Mouse (Mus musculus): ENCODE results near the gene Slc9a9. TPM values are rescaled to one million over a fixed set of nuclear protein-coding genes. Genes with fewer than 3 reads are reported as not detected.
A peak's percentile ranks its signal among the peaks of the same experiment; 100 is the strongest.

The Slc9a9 gene
- total and polyA plus RNA-seq, 2 experiments from 2014 or later: 6.0 to 6.7 TPM

DNA sequence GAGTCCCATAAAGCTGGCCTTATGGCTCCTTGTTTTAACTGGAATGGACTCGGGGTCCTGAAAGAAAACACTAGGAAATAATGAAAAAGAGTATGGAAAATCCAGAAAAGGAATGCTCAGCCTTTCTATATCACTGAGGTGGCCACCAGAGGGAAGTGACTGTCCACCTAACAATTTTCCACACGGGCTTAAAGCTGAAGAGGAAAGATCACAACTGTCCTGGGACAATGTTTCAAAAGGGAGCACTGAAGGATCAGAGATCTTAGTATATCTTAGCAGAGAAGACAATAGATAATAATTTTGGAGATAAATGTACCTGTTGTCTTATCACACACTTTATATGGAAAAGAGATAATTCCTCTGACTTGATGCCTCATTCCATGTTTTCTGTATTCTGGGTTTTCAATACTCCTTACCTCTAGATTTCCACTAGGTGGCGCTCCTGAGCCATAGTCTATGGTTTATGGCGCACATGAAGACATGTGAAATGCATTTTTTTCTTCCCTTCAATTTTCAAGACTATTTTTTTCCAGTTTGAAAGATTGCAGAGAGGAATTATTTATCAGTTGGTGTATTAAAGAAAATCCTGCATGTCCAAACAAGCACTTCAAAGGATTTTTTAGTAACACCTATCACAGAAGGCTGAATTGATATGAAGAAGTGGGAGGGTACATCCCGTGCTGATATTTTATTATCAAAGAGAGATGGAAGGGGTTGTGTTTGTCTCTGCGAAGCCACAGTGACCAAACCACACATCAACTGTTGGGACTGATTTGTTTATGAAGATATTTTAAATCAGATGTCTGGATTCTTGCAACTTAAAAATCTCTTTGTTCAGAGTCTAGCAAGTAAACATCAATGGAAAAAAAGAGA is 69.1 kb downstream of the Slc9a9 start:
- no peaks in the 10 kb centered on the region for H3K9me3 ChIP-seq (ENCODE audit: low read length)
- H3K36me3 ChIP-seq (ENCODE audit: insufficient read depth, low read length): no peaks in the 10 kb centered on the region
- no peaks in the 10 kb centered on the region; the same call in 1 of the 2 replicates for H3K4me1 ChIP-seq (ENCODE audit: insufficient read depth, low read length)
- H3K4me2 ChIP-seq (ENCODE audit: low read depth, low read length, poor library complexity, severe bottlenecking): no peak overlapping the region
- no peak overlapping the region for H3K9ac ChIP-seq (replicated peaks; ENCODE audit: low read length, poor library complexity, severe bottlenecking)
- 31% methylated on average over 6 of the region's 6 CpGs for WGBS
- TF ChIP-seq CTCF (IDR thresholded peaks at IDR 0.05): peak; percentile 92
- no peak overlapping the region for H3K27ac ChIP-seq (ENCODE audit: low read depth, low read length)
- no peaks in the 10 kb centered on the region for H3K27me3 ChIP-seq (ENCODE audit: insufficient read depth, low read length)
- no peak overlapping the region for H3K4me3 ChIP-seq (ENCODE audit: low read depth, low read length)
- DNase-seq (ENCODE audit: low spot score) (peak; percentile 93), ATAC-seq (ENCODE audit: low FRiP score) (peak; percentile 77)

GRCm38 (mm10) chr9:94740841-94741240 is 71.1 kb downstream of the Slc9a9 start:
- no peaks in the 10 kb centered on the region for H3K9me3 ChIP-seq (ENCODE audit: low read length)
- DNase-seq (ENCODE audit: low spot score): no peak
- no peak for ATAC-seq (ENCODE audit: low FRiP score)
- H3K4me2 ChIP-seq (ENCODE audit: low read depth, low read length, poor library complexity, severe bottlenecking): no peak overlapping the region
- H3K4me3 ChIP-seq (ENCODE audit: low read depth, low read length): no peak overlapping the region
- H3K4me1 ChIP-seq (ENCODE audit: insufficient read depth, low read length): no peaks in the 10 kb centered on the region; the same call in 1 of the 2 replicates
- no peak for TF ChIP-seq CTCF (IDR thresholded peaks at IDR 0.05)
- no peaks in the 10 kb centered on the region for H3K36me3 ChIP-seq (ENCODE audit: insufficient read depth, low read length)
- no peaks in the 10 kb centered on the region for H3K27me3 ChIP-seq (ENCODE audit: insufficient read depth, low read length)
- H3K27ac ChIP-seq (ENCODE audit: low read depth, low read length): no peak overlapping the region
- 89% methylated on average over 3 of the region's 3 CpGs for WGBS
- no peak overlapping the region for H3K9ac ChIP-seq (replicated peaks; ENCODE audit: low read length, poor library complexity, severe bottlenecking)

DNA sequence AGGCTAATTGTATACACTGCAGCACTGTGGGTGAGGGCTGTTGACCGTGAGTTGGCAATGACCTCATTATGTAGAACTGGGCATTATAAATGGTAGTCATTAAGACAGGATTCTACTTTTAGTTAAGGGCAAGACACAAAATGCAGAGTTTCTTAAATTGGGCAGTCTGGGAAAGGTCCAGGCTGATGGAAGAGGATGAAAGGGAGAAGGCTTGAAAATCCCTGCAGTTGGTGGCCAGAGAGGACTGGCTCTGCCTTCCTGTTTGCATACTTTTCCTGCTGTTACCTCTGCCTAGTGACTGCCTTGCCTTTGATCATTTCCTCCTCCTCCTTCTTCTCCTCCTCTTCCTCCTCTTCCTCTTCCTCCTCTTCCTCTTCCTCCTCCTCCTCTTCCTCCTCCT is 73.6 kb downstream of the Slc9a9 start:
- Histone ChIP-seq H3K27ac (ENCODE audit: low read depth, low read length) (no peak overlapping the region), H3K9ac (replicated peaks; ENCODE audit: low read length, poor library complexity, severe bottlenecking) (no peak overlapping the region), H3K4me2 (ENCODE audit: low read depth, low read length, poor library complexity, severe bottlenecking) (no peak overlapping the region), H3K9me3 (ENCODE audit: low read length) (no peaks in the 10 kb centered on the region), H3K4me3 (ENCODE audit: low read depth, low read length) (no peak overlapping the region), H3K27me3 (ENCODE audit: insufficient read depth, low read length) (no peaks in the 10 kb centered on the region), H3K36me3 (ENCODE audit: insufficient read depth, low read length) (no peaks in the 10 kb centered on the region), H3K4me1 (ENCODE audit: insufficient read depth, low read length) (no peaks in the 10 kb centered on the region)
- 100% methylated on average over 1 of the region's 1 CpGs for WGBS
- DNase-seq (ENCODE audit: low spot score): no peak
- no peak for TF ChIP-seq CTCF (IDR thresholded peaks at IDR 0.05)
- ATAC-seq (ENCODE audit: low FRiP score): no peak

DNA sequence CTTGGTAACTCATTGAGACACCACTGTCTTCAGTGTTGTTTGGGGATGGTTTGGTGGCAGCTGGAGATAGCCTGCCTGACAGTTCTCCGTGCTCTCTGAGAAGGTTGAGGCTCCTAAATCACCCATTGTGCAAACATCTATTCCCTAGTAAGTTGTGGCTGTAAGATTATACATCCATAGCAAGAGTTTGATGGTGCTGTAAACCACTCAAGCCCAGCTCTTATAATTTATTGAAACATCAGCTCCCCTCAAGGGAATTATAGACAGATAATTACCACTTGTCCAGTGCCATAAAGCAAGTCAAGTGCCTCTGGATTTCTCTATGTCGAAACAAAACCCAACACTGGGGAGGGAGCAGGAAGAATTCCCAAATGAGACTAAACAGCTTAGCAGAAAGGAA is 78.8 kb downstream of the Slc9a9 start:
- H3K4me2 ChIP-seq (ENCODE audit: low read depth, low read length, poor library complexity, severe bottlenecking): no peak overlapping the region
- no peak for ATAC-seq (ENCODE audit: low FRiP score)
- no peaks in the 10 kb centered on the region for H3K36me3 ChIP-seq (ENCODE audit: insufficient read depth, low read length)
- H3K27ac ChIP-seq (ENCODE audit: low read depth, low read length): no peak overlapping the region
- H3K4me3 ChIP-seq (ENCODE audit: low read depth, low read length): no peak overlapping the region
- no peak overlapping the region for H3K9ac ChIP-seq (replicated peaks; ENCODE audit: low read length, poor library complexity, severe bottlenecking)
- WGBS: 59% methylated on average over 2 of the region's 2 CpGs
- no peaks in the 10 kb centered on the region for H3K9me3 ChIP-seq (ENCODE audit: low read length)
- DNase-seq (ENCODE audit: low spot score): no peak
- H3K27me3 ChIP-seq (ENCODE audit: insufficient read depth, low read length): no peaks in the 10 kb centered on the region
- H3K4me1 ChIP-seq (ENCODE audit: insufficient read depth, low read length): peaks cover 12% of the 10 kb centered on the region; the same call in 1 of the 2 replicates
- TF ChIP-seq CTCF (IDR thresholded peaks at IDR 0.05): no peak

DNA sequence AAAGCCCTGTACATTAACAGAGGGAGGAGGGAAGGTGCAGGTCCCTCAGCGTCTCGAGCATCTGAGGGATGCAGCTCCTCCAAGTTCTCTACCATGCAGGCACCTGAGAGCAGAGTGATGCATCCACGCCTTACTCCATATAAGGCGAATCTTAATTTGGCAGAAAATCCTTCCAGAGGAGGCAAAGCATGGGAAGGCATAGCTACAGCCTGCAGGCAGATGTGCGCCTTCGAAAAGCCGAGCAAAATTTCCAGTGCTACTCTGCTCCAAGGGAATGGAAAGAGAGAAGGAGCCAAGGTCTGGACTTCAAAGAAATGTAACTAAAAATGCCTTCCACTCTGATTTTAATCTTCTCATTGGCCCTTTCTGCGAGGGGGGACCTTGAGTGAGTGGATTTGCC is 80.5 kb downstream of the Slc9a9 start:
- Histone ChIP-seq H3K4me3 (ENCODE audit: low read depth, low read length) (no peak overlapping the region), H3K4me1 (ENCODE audit: insufficient read depth, low read length) (peaks cover 12% of the 10 kb centered on the region; the same call in 1 of the 2 replicates), H3K36me3 (ENCODE audit: insufficient read depth, low read length) (no peaks in the 10 kb centered on the region), H3K27ac (ENCODE audit: low read depth, low read length) (peak overlapping the region; percentile 51; the same call in 1 of the 2 replicates), H3K9ac (replicated peaks; ENCODE audit: low read length, poor library complexity, severe bottlenecking) (no peak overlapping the region), H3K4me2 (ENCODE audit: low read depth, low read length, poor library complexity, severe bottlenecking) (no peak overlapping the region; the same call in 1 of the 2 replicates), H3K27me3 (ENCODE audit: insufficient read depth, low read length) (no peaks in the 10 kb centered on the region), H3K9me3 (ENCODE audit: low read length) (no peaks in the 10 kb centered on the region)
- ATAC-seq (ENCODE audit: low FRiP score) (peak; percentile 36; the same call in 1 of the 2 replicates), DNase-seq (ENCODE audit: low spot score) (no peak)
- TF ChIP-seq CTCF (IDR thresholded peaks at IDR 0.05): no peak
- WGBS: 54% methylated on average over 8 of the region's 8 CpGs
